Mouse (Mus musculus) MEL (cell line): ENCODE data around the gene Taar2.

Experiments used
- CHD2 ChIP-seq: IDR thresholded peaks from 2 replicates; pipeline ENCODE4 v1.6.1; 2011; ENCODE audit warnings: low read length, improper control_type of control experiment
- CTCF ChIP-seq, 3 experiments: IDR thresholded peaks in 2 of 3; conservative IDR thresholded peaks in 1 of 3; 2 replicates each; pipeline ENCODE4 v1.5.1; 2011 to 2012; ENCODE audit warnings: low read length in 3 of 3, low read depth in 2 of 3, mild to moderate bottlenecking in 2 of 3, improper control_type of control experiment in 1 of 3, inconsistent platforms in 1 of 3, mixed read lengths in 1 of 3, moderate library complexity in 1 of 3; ENCODE audit not compliant: control insufficient read depth in 1 of 3, insufficient read depth in 1 of 3, poor library complexity in 1 of 3, severe bottlenecking in 1 of 3
- EP300 ChIP-seq, 2 experiments: IDR thresholded peaks; 2 replicates each; pipeline ENCODE4 v1.6.1; 2011; ENCODE audit warnings: improper control_type of control experiment in 2 of 2, low read length in 2 of 2, low read depth in 1 of 2, mild to moderate bottlenecking in 1 of 2
- GABPA ChIP-seq: IDR thresholded peaks from 2 replicates; pipeline ENCODE4 v1.6.1; 2012; ENCODE audit warnings: low read depth, mild to moderate bottlenecking, inconsistent platforms, low read length, improper control_type of control experiment, moderate library complexity
- GATA1 ChIP-seq: IDR thresholded peaks from 2 replicates; pipeline ENCODE4 v1.6.1; 2011; ENCODE audit warnings: low read depth, low read length, improper control_type of control experiment
- HCFC1 ChIP-seq: IDR thresholded peaks from 2 replicates; pipeline ENCODE4 v1.6.1; 2012; ENCODE audit warnings: low read depth, mild to moderate bottlenecking, inconsistent platforms, low read length, improper control_type of control experiment, moderate library complexity
- KAT2A ChIP-seq: conservative IDR thresholded peaks from 2 replicates; pipeline ENCODE4 v1.6.1; 2012; ENCODE audit warnings: low read depth, low read length, improper control_type of control experiment, inconsistent platforms
- MEF2A ChIP-seq: IDR thresholded peaks from 2 replicates; pipeline ENCODE4 v1.6.1; 2014; ENCODE audit warnings: low read depth, mild to moderate bottlenecking, inconsistent platforms, low read length, improper control_type of control experiment; ENCODE audit not compliant: poor library complexity, insufficient replicate concordance, severe bottlenecking; ENCODE audit errors: extremely low read depth
- MXI1 ChIP-seq: IDR thresholded peaks from 2 replicates; pipeline ENCODE4 v1.6.1; 2011; ENCODE audit warnings: mild to moderate bottlenecking, low read depth, low read length, improper control_type of control experiment
- MYB ChIP-seq: IDR thresholded peaks from 2 replicates; pipeline ENCODE4 v1.6.1; 2011; ENCODE audit warnings: mild to moderate bottlenecking, low read depth, low read length, improper control_type of control experiment
- POLR2A ChIP-seq, 2 experiments: IDR thresholded peaks; 2 replicates each; pipeline ENCODE4 v1.6.1; 2011 to 2012; ENCODE audit warnings: low read length in 2 of 2, mild to moderate bottlenecking in 2 of 2, control low read depth in 1 of 2, improper control_type of control experiment in 1 of 2, low read depth in 1 of 2, moderate library complexity in 1 of 2; ENCODE audit not compliant: control insufficient read depth in 1 of 2, insufficient read depth in 1 of 2, poor library complexity in 1 of 2
- RAD21 ChIP-seq: IDR thresholded peaks from 2 replicates; pipeline ENCODE4 v1.6.1; 2011; ENCODE audit warnings: mild to moderate bottlenecking, low read depth, low read length, improper control_type of control experiment
- ZMIZ1 ChIP-seq: IDR thresholded peaks from 2 replicates; pipeline ENCODE4 v1.6.1; 2012; ENCODE audit warnings: low read depth, mild to moderate bottlenecking, inconsistent platforms, low read length, improper control_type of control experiment, moderate library complexity
- ZNF384 ChIP-seq: IDR thresholded peaks from 2 replicates; pipeline ENCODE4 v1.6.1; 2012; ENCODE audit warnings: low read depth, mild to moderate bottlenecking, inconsistent platforms, low read length, improper control_type of control experiment

GRCm38 (mm10) chr10:23895376-23895775 is 43.0 kb upstream of the Taar2 start:
- TF ChIP-seq ZNF384, result no peak
- TF ChIP-seq ZMIZ1, result no peak
- TF ChIP-seq CTCF (IDR thresholded peaks at IDR 0.05 in 2 of 3, conservative IDR thresholded peaks at IDR 0.05 in 1 of 3; ENCODE audit: control insufficient read depth in 1 of 3, insufficient read depth in 1 of 3, low read depth in 2 of 3, low read length in 3 of 3, poor library complexity in 1 of 3, severe bottlenecking in 1 of 3), result no peak
- TF ChIP-seq MXI1, result no peak
- no peak for TF ChIP-seq GABPA
- TF ChIP-seq MEF2A, result no peak
- no peak for TF ChIP-seq HCFC1
- no peak for TF ChIP-seq KAT2A
- no peak for TF ChIP-seq POLR2A (IDR thresholded peaks at IDR 0.05; ENCODE audit: control insufficient read depth in 1 of 2, insufficient read depth in 1 of 2, low read depth in 1 of 2, low read length in 2 of 2, poor library complexity in 1 of 2)
- no peak for TF ChIP-seq MYB
- TF ChIP-seq GATA1, result no peak
- TF ChIP-seq RAD21, result no peak
- no peak for TF ChIP-seq CHD2
- no peak for TF ChIP-seq EP300 (IDR thresholded peaks at IDR 0.05; ENCODE audit: low read depth in 1 of 2, low read length in 2 of 2)
